ENCODE assay signal across 23 mouse cellular contexts in the genomic region with DNA sequence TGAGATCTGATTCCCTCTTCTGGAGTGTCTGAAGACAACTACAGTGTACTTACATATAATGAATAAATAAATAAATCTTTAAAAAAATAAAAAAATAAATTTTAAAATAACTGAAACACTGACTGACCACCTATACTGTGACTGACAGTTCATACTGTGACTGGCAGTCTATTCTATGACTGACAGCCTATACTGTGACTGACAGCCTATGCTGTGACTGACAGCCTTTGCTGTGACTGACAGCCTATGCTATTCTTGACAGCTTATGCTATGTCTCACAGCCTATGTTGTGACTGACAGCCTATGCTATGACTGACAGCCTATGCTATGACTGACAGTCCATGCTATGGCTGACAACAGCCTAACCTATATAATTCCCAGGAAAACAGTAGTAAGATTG. TPM values are rescaled to one million over a fixed set of nuclear protein-coding genes. Genes with fewer than 3 reads are reported as not detected.
A peak's percentile ranks its signal among the peaks of the same experiment; 100 is the strongest.
DNase-seq lines count a peak whose midpoint lies in the region; ATAC-seq and TF ChIP-seq lines count a peak whose summit lies in the region.
"Had no signal": no experiment of that assay in that cellular context is flagged by ENCODE, and none has a peak within 500 bp of the region (broad histone marks: within the 10 kb centered on the region; RNA-seq: fewer than 3 reads in every experiment).

No protein-coding gene starts in this region.

- 0 out of 2 replicates have a peak, but pooled peaks have one; percentile 35 for ATAC-seq in embryonic facial prominence, embryonic 12.5 days (ENCODE audit: insufficient number of reproducible peaks, insufficient read depth, low FRiP score, low TSS enrichment)
- 0 out of 2 replicates have a peak, but pooled peaks have one; percentile 28 for ATAC-seq in forebrain, embryonic 16.5 days
- no peak for ATAC-seq in forebrain, embryonic 15.5 days (replicated peaks)
- 0 out of 2 replicates have a peak, but pooled peaks have one; percentile 52 for ATAC-seq in limb, embryonic 12.5 days (ENCODE audit: insufficient number of reproducible peaks, insufficient read depth, low FRiP score, low TSS enrichment, low read depth)
- ATAC-seq in midbrain, postnatal 0 days (ENCODE audit: low FRiP score): peak; percentile 54; the same call in 1 of the 2 replicates
- no peak for ATAC-seq in midbrain, embryonic 15.5 days (replicated peaks)
- ATAC-seq: activated CD4-positive, CD25-positive, alpha-beta regulatory T cell, adult 4 months; CD4-positive, CD25-positive, alpha-beta regulatory T cell, adult 4 months; Patski had no signal

- no peak overlapping the region for H3K4me2 ChIP-seq in embryonic facial prominence, embryonic 12.5 days (replicated peaks)
- H3K4me2 ChIP-seq in forebrain, embryonic 16.5 days (ENCODE audit: low read length): no peak overlapping the region
- no peak overlapping the region for H3K4me2 ChIP-seq in forebrain, embryonic 15.5 days (replicated peaks)
- no peak overlapping the region for H3K4me2 ChIP-seq in limb, embryonic 12.5 days
- no peak overlapping the region for H3K4me2 ChIP-seq in midbrain, postnatal 0 days (ENCODE audit: low read depth, low read length, poor library complexity, severe bottlenecking)
- no peak overlapping the region for H3K4me2 ChIP-seq in midbrain, embryonic 15.5 days
- H3K4me2 ChIP-seq: forebrain, embryonic 12.5 days had no signal

- no peaks in the 10 kb centered on the region for H3K9me3 ChIP-seq in embryonic facial prominence, embryonic 12.5 days
- H3K9me3 ChIP-seq in embryonic facial prominence, embryonic 10.5 days: no peaks in the 10 kb centered on the region
- H3K9me3 ChIP-seq in forebrain, embryonic 16.5 days (ENCODE audit: control insufficient read depth, low read length): no peaks in the 10 kb centered on the region
- no peaks in the 10 kb centered on the region for H3K9me3 ChIP-seq in forebrain, embryonic 15.5 days
- H3K9me3 ChIP-seq in limb, embryonic 12.5 days: no peaks in the 10 kb centered on the region
- H3K9me3 ChIP-seq in limb, embryonic 10.5 days (replicated peaks): no peaks in the 10 kb centered on the region
- H3K9me3 ChIP-seq in midbrain, postnatal 0 days (ENCODE audit: low read length): no peaks in the 10 kb centered on the region
- no peaks in the 10 kb centered on the region for H3K9me3 ChIP-seq in midbrain, embryonic 15.5 days
- H3K9me3 ChIP-seq: forebrain, embryonic 12.5 days; G1E had no signal

- H3K4me1 ChIP-seq in embryonic facial prominence, embryonic 12.5 days: no peaks in the 10 kb centered on the region
- peaks cover 11% of the 10 kb centered on the region for H3K4me1 ChIP-seq in embryonic facial prominence, embryonic 10.5 days
- no peaks in the 10 kb centered on the region for H3K4me1 ChIP-seq in forebrain, embryonic 16.5 days (replicated peaks; ENCODE audit: control insufficient read depth, insufficient read depth, low read length)
- peaks cover 3% of the 10 kb centered on the region; the same call in 1 of the 2 replicates for H3K4me1 ChIP-seq in forebrain, embryonic 15.5 days
- no peaks in the 10 kb centered on the region; the same call in 1 of the 2 replicates for H3K4me1 ChIP-seq in limb, embryonic 12.5 days (replicated peaks)
- peaks cover 9% of the 10 kb centered on the region for H3K4me1 ChIP-seq in limb, embryonic 10.5 days
- no peaks in the 10 kb centered on the region for H3K4me1 ChIP-seq in midbrain, postnatal 0 days (ENCODE audit: insufficient read depth, low read length)
- H3K4me1 ChIP-seq in midbrain, embryonic 15.5 days: no peaks in the 10 kb centered on the region
- H3K4me1 ChIP-seq: forebrain, embryonic 12.5 days had no signal

- H3K4me3 ChIP-seq in embryonic facial prominence, embryonic 12.5 days: no peak overlapping the region
- H3K4me3 ChIP-seq in embryonic facial prominence, embryonic 10.5 days: no peak overlapping the region
- no peak overlapping the region for H3K4me3 ChIP-seq in forebrain, embryonic 16.5 days (replicated peaks; ENCODE audit: low read length)
- H3K4me3 ChIP-seq in forebrain, embryonic 15.5 days: no peak overlapping the region
- H3K4me3 ChIP-seq in limb, embryonic 12.5 days (replicated peaks): no peak overlapping the region
- H3K4me3 ChIP-seq in limb, embryonic 10.5 days: no peak overlapping the region
- no peak overlapping the region for H3K4me3 ChIP-seq in midbrain, postnatal 0 days (ENCODE audit: low read depth, low read length)
- H3K4me3 ChIP-seq in midbrain, embryonic 15.5 days: no peak overlapping the region
- H3K4me3 ChIP-seq: forebrain, embryonic 12.5 days had no signal

- DNase-seq in embryonic facial prominence, embryonic 10.5 days (ENCODE audit: low spot score): no peak
- no peak for DNase-seq in limb, embryonic 10.5 days (ENCODE audit: low spot score)
- DNase-seq in midbrain, postnatal 0 days (ENCODE audit: low spot score): no peak
- DNase-seq: adrenal gland, adult 8-10 months; adrenal gland, postnatal 14 days; adrenal gland, postnatal 36 days; B cell, adult 2 months; cerebellum, adult 11-12 months; cerebellum, adult 2 months; cerebellum, adult 9-10 months; cerebellum, postnatal 10 days; cerebellum, postnatal 25 days had no signal

- no peak for TF ChIP-seq CTCF in midbrain, postnatal 0 days (IDR thresholded peaks at IDR 0.05)

- no peaks in the 10 kb centered on the region for H3K27me3 ChIP-seq in embryonic facial prominence, embryonic 12.5 days
- H3K27me3 ChIP-seq in embryonic facial prominence, embryonic 10.5 days (replicated peaks; ENCODE audit: low read depth, poor library complexity, severe bottlenecking): no peaks in the 10 kb centered on the region
- H3K27me3 ChIP-seq in forebrain, embryonic 16.5 days (replicated peaks; ENCODE audit: control insufficient read depth, insufficient read depth, low read length): no peaks in the 10 kb centered on the region
- no peaks in the 10 kb centered on the region for H3K27me3 ChIP-seq in forebrain, embryonic 15.5 days
- no peaks in the 10 kb centered on the region for H3K27me3 ChIP-seq in limb, embryonic 12.5 days
- no peaks in the 10 kb centered on the region for H3K27me3 ChIP-seq in limb, embryonic 10.5 days (ENCODE audit: low read depth, poor library complexity, severe bottlenecking)
- no peaks in the 10 kb centered on the region for H3K27me3 ChIP-seq in midbrain, postnatal 0 days (ENCODE audit: insufficient read depth, low read length)
- no peaks in the 10 kb centered on the region for H3K27me3 ChIP-seq in midbrain, embryonic 15.5 days (replicated peaks)
- H3K27me3 ChIP-seq: CH12.LX; forebrain, embryonic 12.5 days had no signal

- H3K36me3 ChIP-seq in embryonic facial prominence, embryonic 12.5 days: no peaks in the 10 kb centered on the region
- no peaks in the 10 kb centered on the region for H3K36me3 ChIP-seq in embryonic facial prominence, embryonic 10.5 days (replicated peaks)
- no peaks in the 10 kb centered on the region for H3K36me3 ChIP-seq in forebrain, embryonic 16.5 days (ENCODE audit: control insufficient read depth, insufficient read depth)
- no peaks in the 10 kb centered on the region for H3K36me3 ChIP-seq in forebrain, embryonic 15.5 days
- H3K36me3 ChIP-seq in limb, embryonic 12.5 days: no peaks in the 10 kb centered on the region
- H3K36me3 ChIP-seq in limb, embryonic 10.5 days: no peaks in the 10 kb centered on the region
- H3K36me3 ChIP-seq in midbrain, postnatal 0 days (ENCODE audit: insufficient read depth, low read length): no peaks in the 10 kb centered on the region
- no peaks in the 10 kb centered on the region for H3K36me3 ChIP-seq in midbrain, embryonic 15.5 days (replicated peaks)
- H3K36me3 ChIP-seq: forebrain, embryonic 12.5 days; G1E had no signal

- H3K9ac ChIP-seq in embryonic facial prominence, embryonic 12.5 days: no peak overlapping the region
- H3K9ac ChIP-seq in forebrain, embryonic 16.5 days (replicated peaks; ENCODE audit: low read depth, low read length): no peak overlapping the region
- no peak overlapping the region for H3K9ac ChIP-seq in forebrain, embryonic 15.5 days (replicated peaks)
- H3K9ac ChIP-seq in limb, embryonic 12.5 days (replicated peaks): no peak overlapping the region
- H3K9ac ChIP-seq in midbrain, postnatal 0 days (replicated peaks; ENCODE audit: low read length, poor library complexity, severe bottlenecking): no peak overlapping the region
- no peak overlapping the region for H3K9ac ChIP-seq in midbrain, embryonic 15.5 days
- H3K9ac ChIP-seq: forebrain, embryonic 12.5 days had no signal

- no peak overlapping the region for H3K27ac ChIP-seq in embryonic facial prominence, embryonic 12.5 days
- H3K27ac ChIP-seq in embryonic facial prominence, embryonic 10.5 days (replicated peaks): no peak overlapping the region
- H3K27ac ChIP-seq in forebrain, embryonic 16.5 days (ENCODE audit: low read length): no peak overlapping the region
- no peak overlapping the region for H3K27ac ChIP-seq in forebrain, embryonic 15.5 days (replicated peaks)
- no peak overlapping the region for H3K27ac ChIP-seq in limb, embryonic 12.5 days
- H3K27ac ChIP-seq in limb, embryonic 10.5 days: no peak overlapping the region
- H3K27ac ChIP-seq in midbrain, postnatal 0 days (ENCODE audit: low read depth, low read length): no peak overlapping the region
- no peak overlapping the region for H3K27ac ChIP-seq in midbrain, embryonic 15.5 days
- H3K27ac ChIP-seq: forebrain, embryonic 12.5 days had no signal

RNA-seq across cellular contexts. Expression of gene 1700066M21Rik, which starts 29.9 kb away (rescaled TPM):
- 12.7 and 13.4 TPM in 2 replicates for polyA plus RNA-seq in embryonic facial prominence, embryonic 12.5 days (2016; fragmentation: Nextera tagmentation; extraction: Ambion mirVana)
- polyA plus RNA-seq in embryonic facial prominence, embryonic 10.5 days (2016; fragmentation: Nextera tagmentation; extraction: Ambion mirVana): 8.6 and 11.0 TPM in 2 replicates
- polyA plus RNA-seq in forebrain, embryonic 16.5 days (2015; fragmentation: Nextera tagmentation; extraction: Ambion mirVana): 32.6 and 40.8 TPM in 2 replicates
- 34.1 and 35.4 TPM in 2 replicates for polyA plus RNA-seq in forebrain, embryonic 15.5 days (2015; fragmentation: Nextera tagmentation; extraction: Ambion mirVana)
- polyA plus RNA-seq in limb, embryonic 12.5 days (2016; fragmentation: Nextera tagmentation; extraction: Ambion mirVana): 12.8 and 13.6 TPM in 2 replicates
- polyA plus RNA-seq in limb, embryonic 10.5 days (2016; fragmentation: Nextera tagmentation; extraction: Ambion mirVana): 9.5 and 10.5 TPM in 2 replicates
- total RNA-seq in midbrain, postnatal 0 days (2014; rRNA removed): 21.4 and 23.8 TPM in 2 replicates
- polyA plus RNA-seq in midbrain, postnatal 0 days (2015; fragmentation: Nextera tagmentation; extraction: Ambion mirVana): 21.3 and 23.3 TPM in 2 replicates
- 16.8 and 17.3 TPM in 2 replicates for polyA plus RNA-seq in midbrain, embryonic 15.5 days (2015; fragmentation: Nextera tagmentation; extraction: Ambion mirVana)

RNA-seq across cellular contexts. Expression of gene Maip1, which starts 58.6 kb away (rescaled TPM):
- 19.4 and 19.5 TPM in 2 replicates for polyA plus RNA-seq in embryonic facial prominence, embryonic 12.5 days (2016; fragmentation: Nextera tagmentation; extraction: Ambion mirVana)
- polyA plus RNA-seq in embryonic facial prominence, embryonic 10.5 days (2016; fragmentation: Nextera tagmentation; extraction: Ambion mirVana): 19.0 and 19.5 TPM in 2 replicates
- polyA plus RNA-seq in forebrain, embryonic 16.5 days (2015; fragmentation: Nextera tagmentation; extraction: Ambion mirVana): 17.7 and 18.8 TPM in 2 replicates
- 16.6 and 17.3 TPM in 2 replicates for polyA plus RNA-seq in forebrain, embryonic 15.5 days (2015; fragmentation: Nextera tagmentation; extraction: Ambion mirVana)
- polyA plus RNA-seq in limb, embryonic 12.5 days (2016; fragmentation: Nextera tagmentation; extraction: Ambion mirVana): 20.4 and 20.7 TPM in 2 replicates
- 20.5 and 20.6 TPM in 2 replicates for polyA plus RNA-seq in limb, embryonic 10.5 days (2016; fragmentation: Nextera tagmentation; extraction: Ambion mirVana)
- total RNA-seq in midbrain, postnatal 0 days (2014; rRNA removed): 9.0 and 15.6 TPM in 2 replicates
- 18.3 and 20.8 TPM in 2 replicates for polyA plus RNA-seq in midbrain, postnatal 0 days (2015; fragmentation: Nextera tagmentation; extraction: Ambion mirVana)
- polyA plus RNA-seq in midbrain, embryonic 15.5 days (2015; fragmentation: Nextera tagmentation; extraction: Ambion mirVana): 17.1 and 17.5 TPM in 2 replicates

RNA-seq across cellular contexts. Expression of gene Tyw5, which starts 59.4 kb away (rescaled TPM):
- 26.9 and 33.4 TPM in 2 replicates for polyA plus RNA-seq in embryonic facial prominence, embryonic 12.5 days (2016; fragmentation: Nextera tagmentation; extraction: Ambion mirVana)
- 32.8 and 34.8 TPM in 2 replicates for polyA plus RNA-seq in embryonic facial prominence, embryonic 10.5 days (2016; fragmentation: Nextera tagmentation; extraction: Ambion mirVana)
- polyA plus RNA-seq in forebrain, embryonic 16.5 days (2015; fragmentation: Nextera tagmentation; extraction: Ambion mirVana): 24.3 and 25.4 TPM in 2 replicates
- 23.4 and 23.6 TPM in 2 replicates for polyA plus RNA-seq in forebrain, embryonic 15.5 days (2015; fragmentation: Nextera tagmentation; extraction: Ambion mirVana)
- 30.5 and 33.2 TPM in 2 replicates for polyA plus RNA-seq in limb, embryonic 12.5 days (2016; fragmentation: Nextera tagmentation; extraction: Ambion mirVana)
- 32.3 and 35.9 TPM in 2 replicates for polyA plus RNA-seq in limb, embryonic 10.5 days (2016; fragmentation: Nextera tagmentation; extraction: Ambion mirVana)
- total RNA-seq in midbrain, postnatal 0 days (2014; rRNA removed): 17.9 and 27.3 TPM in 2 replicates
- 30.4 TPM in 2 replicates for polyA plus RNA-seq in midbrain, postnatal 0 days (2015; fragmentation: Nextera tagmentation; extraction: Ambion mirVana)
- polyA plus RNA-seq in midbrain, embryonic 15.5 days (2015; fragmentation: Nextera tagmentation; extraction: Ambion mirVana): 21.0 and 22.8 TPM in 2 replicates

Comparison
In these comparisons a context has a peak if more than half of its experiments do, and no peak if none do; other contexts are left out.
1. ATAC-seq: peak in embryonic facial prominence, embryonic 12.5 days (single experiment), forebrain, embryonic 16.5 days (single experiment), limb, embryonic 12.5 days (single experiment) and midbrain, postnatal 0 days (single experiment); none in forebrain, embryonic 15.5 days (single experiment) and midbrain, embryonic 15.5 days (single experiment).